Mouse (Mus musculus) brain, embryonic 14.5 days (tissue): Measurements from ENCODE around the gene Nxn.

Experiments
- CTCF ChIP-seq: fragments of 200-500 bp; IDR thresholded peaks from 2 replicates; pipeline ENCODE4 v1.5.1; 2012; ENCODE audit warnings: inconsistent platforms, mild to moderate bottlenecking, moderate library complexity, borderline replicate concordance; ENCODE audit not compliant: insufficient read depth, insufficient read length; ENCODE audit errors: extremely low read depth
- POLR2A ChIP-seq: fragments of 200-500 bp; IDR thresholded peaks from 2 replicates; pipeline ENCODE4 v1.6.1; 2012; ENCODE audit warnings: mild to moderate bottlenecking, inconsistent platforms, borderline replicate concordance; ENCODE audit not compliant: poor library complexity, insufficient read depth, insufficient read length, severe bottlenecking; ENCODE audit errors: extremely low read depth

- TF ChIP-seq CTCF = no peak
- no peak for TF ChIP-seq POLR2A
These were observed 1.2 kb downstream of the Nxn start for GRCm38 (mm10) chr11:76397650-76398311.
